Mouse (Mus musculus): ENCODE measurements around the gene Csmd2. TPM values are rescaled to one million over a fixed set of nuclear protein-coding genes. Genes with fewer than 3 reads are reported as not detected.
A peak's percentile ranks its signal among the peaks of the same experiment; 100 is the strongest.

Gene Csmd2
- polyA plus RNA-seq, 1 experiment from 2014 or later: 0.05 TPM

GRCm38 (mm10) chr4:128579182-128579581, 591.5 kb downstream of the Csmd2 start:
- 58% methylated on average over 4 of the region's 4 CpGs for WGBS
- Histone ChIP-seq H3K36me3 (ENCODE audit: control insufficient read depth, insufficient read depth) (peaks cover 3% of the 10 kb centered on the region; the same call in 1 of the 2 replicates), H3K4me2 (replicated peaks; ENCODE audit: low read depth) (no peak overlapping the region), H3K9ac (ENCODE audit: low read depth, low read length) (no peak overlapping the region), H3K4me3 (ENCODE audit: low read depth, low read length) (no peak overlapping the region), H3K27ac (ENCODE audit: low read depth, low read length) (no peak overlapping the region), H3K4me1 (replicated peaks; ENCODE audit: control insufficient read depth, insufficient read depth, low read length) (no peaks in the 10 kb centered on the region), H3K9me3 (ENCODE audit: control insufficient read depth) (0 out of 2 replicates have a peak, but pooled peaks cover 5% of the 10 kb centered on the region), H3K27me3 (replicated peaks; ENCODE audit: control insufficient read depth, insufficient read depth, low read length) (no peaks in the 10 kb centered on the region)
- no peak for ATAC-seq
- TF ChIP-seq CTCF (IDR thresholded peaks at IDR 0.05; ENCODE audit: low read depth): peak; percentile 82

GRCm38 (mm10) chr4:128593286-128593685, 605.6 kb downstream of the Csmd2 start:
- 91% methylated on average over 4 of the region's 4 CpGs for WGBS
- Histone ChIP-seq H3K9me3 (ENCODE audit: control insufficient read depth) (no peaks in the 10 kb centered on the region), H3K4me3 (ENCODE audit: low read depth, low read length) (no peak overlapping the region), H3K36me3 (ENCODE audit: control insufficient read depth, insufficient read depth) (peaks cover 26% of the 10 kb centered on the region), H3K27me3 (replicated peaks; ENCODE audit: control insufficient read depth, insufficient read depth, low read length) (no peaks in the 10 kb centered on the region), H3K27ac (ENCODE audit: low read depth, low read length) (no peak overlapping the region), H3K9ac (ENCODE audit: low read depth, low read length) (no peak overlapping the region), H3K4me2 (replicated peaks; ENCODE audit: low read depth) (no peak overlapping the region), H3K4me1 (replicated peaks; ENCODE audit: control insufficient read depth, insufficient read depth, low read length) (0 out of 2 replicates have a peak, but pooled peaks cover 3% of the 10 kb centered on the region)
- no peak for ATAC-seq
- TF ChIP-seq CTCF (IDR thresholded peaks at IDR 0.05; ENCODE audit: low read depth): no peak

- Histone ChIP-seq H3K9ac (ENCODE audit: low read depth, low read length) (no peak overlapping the region), H3K27me3 (replicated peaks; ENCODE audit: control insufficient read depth, insufficient read depth, low read length) (no peaks in the 10 kb centered on the region), H3K27ac (ENCODE audit: low read depth, low read length) (no peak overlapping the region), H3K9me3 (ENCODE audit: control insufficient read depth) (no peaks in the 10 kb centered on the region), H3K36me3 (ENCODE audit: control insufficient read depth, insufficient read depth) (peaks cover 20% of the 10 kb centered on the region), H3K4me3 (ENCODE audit: low read depth, low read length) (no peak overlapping the region), H3K4me2 (replicated peaks; ENCODE audit: low read depth) (no peak overlapping the region), H3K4me1 (replicated peaks; ENCODE audit: control insufficient read depth, insufficient read depth, low read length) (0 out of 2 replicates have a peak, but pooled peaks cover 3% of the 10 kb centered on the region)
- no peak for TF ChIP-seq CTCF (IDR thresholded peaks at IDR 0.05; ENCODE audit: low read depth)
- 88% methylated on average over 5 of the region's 5 CpGs for WGBS
- no peak for ATAC-seq
Observed at GRCm38 (mm10) chr4:128594062-128594461, 606.4 kb downstream of the Csmd2 start.

- Histone ChIP-seq H3K27ac (ENCODE audit: low read depth, low read length) (no peak overlapping the region), H3K4me2 (replicated peaks; ENCODE audit: low read depth) (no peak overlapping the region; the same call in 1 of the 2 replicates), H3K36me3 (ENCODE audit: control insufficient read depth, insufficient read depth) (peaks cover 3% of the 10 kb centered on the region; the same call in 1 of the 2 replicates), H3K9me3 (ENCODE audit: control insufficient read depth) (no peaks in the 10 kb centered on the region), H3K9ac (ENCODE audit: low read depth, low read length) (no peak overlapping the region), H3K4me1 (replicated peaks; ENCODE audit: control insufficient read depth, insufficient read depth, low read length) (0 out of 2 replicates have a peak, but pooled peaks cover 3% of the 10 kb centered on the region), H3K27me3 (replicated peaks; ENCODE audit: control insufficient read depth, insufficient read depth, low read length) (no peaks in the 10 kb centered on the region), H3K4me3 (ENCODE audit: low read depth, low read length) (no peak overlapping the region)
- no peak for TF ChIP-seq CTCF (IDR thresholded peaks at IDR 0.05; ENCODE audit: low read depth)
- peak; percentile 74 for ATAC-seq
- WGBS: 25% methylated on average over 12 of the region's 12 CpGs
Observed at GRCm38 (mm10) chr4:128597801-128598560, 610.3 kb downstream of the Csmd2 start.

- Histone ChIP-seq H3K4me1 (replicated peaks; ENCODE audit: control insufficient read depth, insufficient read depth, low read length) (no peaks in the 10 kb centered on the region), H3K9me3 (ENCODE audit: control insufficient read depth) (no peaks in the 10 kb centered on the region), H3K9ac (ENCODE audit: low read depth, low read length) (no peak overlapping the region), H3K27me3 (replicated peaks; ENCODE audit: control insufficient read depth, insufficient read depth, low read length) (no peaks in the 10 kb centered on the region), H3K36me3 (ENCODE audit: control insufficient read depth, insufficient read depth) (peaks cover 10% of the 10 kb centered on the region; the same call in 1 of the 2 replicates), H3K4me3 (ENCODE audit: low read depth, low read length) (no peak overlapping the region), H3K27ac (ENCODE audit: low read depth, low read length) (no peak overlapping the region), H3K4me2 (replicated peaks; ENCODE audit: low read depth) (no peak overlapping the region)
- no peak for ATAC-seq
- 96% methylated on average over 7 of the region's 7 CpGs for whole genome bisulfite sequencing
- no peak for TF ChIP-seq CTCF (IDR thresholded peaks at IDR 0.05; ENCODE audit: low read depth)
Observed at GRCm38 (mm10) chr4:128606586-128606985, 618.9 kb downstream of the Csmd2 start.

GRCm38 (mm10) chr4:128607661-128608060, 620.0 kb downstream of the Csmd2 start:
- H3K9ac ChIP-seq (ENCODE audit: low read depth, low read length): no peak overlapping the region
- H3K9me3 ChIP-seq (ENCODE audit: control insufficient read depth): no peaks in the 10 kb centered on the region
- no peak for ATAC-seq
- no peak overlapping the region for H3K4me2 ChIP-seq (replicated peaks; ENCODE audit: low read depth)
- no peak for TF ChIP-seq CTCF (IDR thresholded peaks at IDR 0.05; ENCODE audit: low read depth)
- no peak overlapping the region for H3K27ac ChIP-seq (ENCODE audit: low read depth, low read length)
- no peak overlapping the region for H3K4me3 ChIP-seq (ENCODE audit: low read depth, low read length)
- no peaks in the 10 kb centered on the region for H3K4me1 ChIP-seq (replicated peaks; ENCODE audit: control insufficient read depth, insufficient read depth, low read length)
- peaks cover 10% of the 10 kb centered on the region; the same call in 1 of the 2 replicates for H3K36me3 ChIP-seq (ENCODE audit: control insufficient read depth, insufficient read depth)
- 72% methylated on average over 11 of the region's 11 CpGs for WGBS
- H3K27me3 ChIP-seq (replicated peaks; ENCODE audit: control insufficient read depth, insufficient read depth, low read length): no peaks in the 10 kb centered on the region

Data from intestine, postnatal 0 days (tissue).